Mouse (Mus musculus): ENCODE data around the gene Nckap5l. TPM values are rescaled to one million over a fixed set of nuclear protein-coding genes. Genes with fewer than 3 reads are reported as not detected.

The Nckap5l gene
- polyA plus RNA-seq, 1 experiment: 0.12 TPM

GRCm38 (mm10) chr15:99470971-99471676, 13.6 kb upstream of the Nckap5l start:
- no peak for TF ChIP-seq TAL1 (IDR thresholded peaks at IDR 0.05; ENCODE audit: low read length)
- Histone ChIP-seq H3K9me3 (ENCODE audit: control insufficient read depth, low read length) (no peaks in the 10 kb centered on the region), H3K36me3 (ENCODE audit: control insufficient read depth) (peaks cover 6% of the 10 kb centered on the region), H3K27me3 (ENCODE audit: control insufficient read depth) (no peaks in the 10 kb centered on the region), H3K4me3 (replicated peaks) (peak overlapping the region; percentile 18), H3K4me1 (ENCODE audit: control insufficient read depth) (peaks cover 26% of the 10 kb centered on the region)

GRCm38 (mm10) chr15:99470224-99470761, 12.7 kb upstream of the Nckap5l start:
- peak overlapping the region; percentile 14 for H3K4me3 ChIP-seq (replicated peaks)
- H3K9me3 ChIP-seq (ENCODE audit: control insufficient read depth, low read length): no peaks in the 10 kb centered on the region
- TF ChIP-seq TAL1 (IDR thresholded peaks at IDR 0.05; ENCODE audit: low read length) (no peak), GATA1 (IDR thresholded peaks at IDR 0.05; ENCODE audit: low read length) (no peak)
- peaks cover 6% of the 10 kb centered on the region for H3K36me3 ChIP-seq (ENCODE audit: control insufficient read depth)
- peaks cover 26% of the 10 kb centered on the region for H3K4me1 ChIP-seq (ENCODE audit: control insufficient read depth)
- H3K27me3 ChIP-seq (ENCODE audit: control insufficient read depth): no peaks in the 10 kb centered on the region

- TF ChIP-seq TAL1 (IDR thresholded peaks at IDR 0.05; ENCODE audit: low read length): no peak
- no peak for TF ChIP-seq GATA1 (IDR thresholded peaks at IDR 0.05; ENCODE audit: low read length)
- peaks cover 22% of the 10 kb centered on the region for H3K4me1 ChIP-seq (ENCODE audit: control insufficient read depth)
- no peaks in the 10 kb centered on the region for H3K27me3 ChIP-seq (ENCODE audit: control insufficient read depth)
- H3K4me3 ChIP-seq (replicated peaks): no peak overlapping the region
- no peaks in the 10 kb centered on the region for H3K9me3 ChIP-seq (ENCODE audit: control insufficient read depth, low read length)
- H3K36me3 ChIP-seq (ENCODE audit: control insufficient read depth): peaks cover 6% of the 10 kb centered on the region
Measured at GRCm38 (mm10) chr15:99469736-99470135, 12.2 kb upstream of the Nckap5l start.

- TF ChIP-seq GATA1 (IDR thresholded peaks at IDR 0.05; ENCODE audit: low read length) (no peak), TAL1 (IDR thresholded peaks at IDR 0.05; ENCODE audit: low read length) (no peak)
- Histone ChIP-seq H3K4me3 (replicated peaks) (no peak overlapping the region), H3K36me3 (ENCODE audit: control insufficient read depth) (peaks cover 6% of the 10 kb centered on the region), H3K4me1 (ENCODE audit: control insufficient read depth) (peaks cover 16% of the 10 kb centered on the region), H3K27me3 (ENCODE audit: control insufficient read depth) (no peaks in the 10 kb centered on the region), H3K9me3 (ENCODE audit: control insufficient read depth, low read length) (no peaks in the 10 kb centered on the region)
Measured at GRCm38 (mm10) chr15:99469067-99469466, 11.5 kb upstream of the Nckap5l start.

- no peaks in the 10 kb centered on the region for H3K36me3 ChIP-seq (ENCODE audit: control insufficient read depth)
- no peaks in the 10 kb centered on the region for H3K27me3 ChIP-seq (ENCODE audit: control insufficient read depth)
- no peak for TF ChIP-seq GATA1 (IDR thresholded peaks at IDR 0.05; ENCODE audit: low read length)
- TF ChIP-seq TAL1 (IDR thresholded peaks at IDR 0.05; ENCODE audit: low read length): no peak
- H3K4me3 ChIP-seq (replicated peaks): no peak overlapping the region
- H3K9me3 ChIP-seq (ENCODE audit: control insufficient read depth, low read length): no peaks in the 10 kb centered on the region
- peaks cover 3% of the 10 kb centered on the region for H3K4me1 ChIP-seq (ENCODE audit: control insufficient read depth)
Measured at GRCm38 (mm10) chr15:99463194-99463593, 5.6 kb upstream of the Nckap5l start.

GRCm38 (mm10) chr15:99456963-99457605, 464 bp downstream of the Nckap5l start:
- Histone ChIP-seq H3K27me3 (ENCODE audit: control insufficient read depth) (peaks cover 27% of the 10 kb centered on the region), H3K36me3 (ENCODE audit: control insufficient read depth) (no peaks in the 10 kb centered on the region), H3K4me1 (ENCODE audit: control insufficient read depth) (peaks cover 16% of the 10 kb centered on the region), H3K4me3 (replicated peaks) (peak overlapping the region; percentile 57), H3K9me3 (ENCODE audit: control insufficient read depth, low read length) (no peaks in the 10 kb centered on the region)
- TF ChIP-seq GATA1 (IDR thresholded peaks at IDR 0.05; ENCODE audit: low read length) (no peak), TAL1 (IDR thresholded peaks at IDR 0.05; ENCODE audit: low read length) (no peak)

- H3K9me3 ChIP-seq (ENCODE audit: control insufficient read depth, low read length): no peaks in the 10 kb centered on the region
- H3K4me1 ChIP-seq (ENCODE audit: control insufficient read depth): peaks cover 16% of the 10 kb centered on the region
- no peaks in the 10 kb centered on the region for H3K36me3 ChIP-seq (ENCODE audit: control insufficient read depth)
- H3K4me3 ChIP-seq (replicated peaks): peak overlapping the region; percentile 57
- H3K27me3 ChIP-seq (ENCODE audit: control insufficient read depth): peaks cover 27% of the 10 kb centered on the region
- no peak for TF ChIP-seq GATA1 (IDR thresholded peaks at IDR 0.05; ENCODE audit: low read length)
- TF ChIP-seq TAL1 (IDR thresholded peaks at IDR 0.05; ENCODE audit: low read length): no peak
Measured at GRCm38 (mm10) chr15:99456338-99456962, 1.1 kb downstream of the Nckap5l start.

- H3K27me3 ChIP-seq (ENCODE audit: control insufficient read depth): peaks cover 27% of the 10 kb centered on the region
- no peaks in the 10 kb centered on the region for H3K9me3 ChIP-seq (ENCODE audit: control insufficient read depth, low read length)
- TF ChIP-seq GATA1 (IDR thresholded peaks at IDR 0.05; ENCODE audit: low read length) (no peak), TAL1 (IDR thresholded peaks at IDR 0.05; ENCODE audit: low read length) (no peak)
- H3K4me1 ChIP-seq (ENCODE audit: control insufficient read depth): peaks cover 21% of the 10 kb centered on the region
- H3K36me3 ChIP-seq (ENCODE audit: control insufficient read depth): no peaks in the 10 kb centered on the region
- H3K4me3 ChIP-seq (replicated peaks): no peak overlapping the region
Measured at GRCm38 (mm10) chr15:99455415-99455814, 2.1 kb downstream of the Nckap5l start.

Measured in erythroblast, embryonic 14.5 days (primary cell).